ENCODE assay signal across 18 mouse cellular contexts in genomic region chr5:73119524-73119923, GRCm38 (mm10).
"Had no signal": no experiment of that assay in that cellular context is flagged by ENCODE, and none has a peak within 500 bp of the region (broad histone marks: within the 10 kb centered on the region; RNA-seq: fewer than 3 reads in every experiment).

No protein-coding gene starts in this region.

- H3K9ac ChIP-seq: limb, embryonic 15.5 days; liver, embryonic 14.5 days; liver, postnatal 0 days; lung, embryonic 14.5 days; midbrain, embryonic 12.5 days; midbrain, embryonic 15.5 days; neural tube, embryonic 12.5 days; neural tube, embryonic 15.5 days; stomach, embryonic 15.5 days had no signal

- H3K9me3 ChIP-seq: limb, embryonic 15.5 days; midbrain, embryonic 12.5 days; midbrain, embryonic 15.5 days; neural tube, embryonic 12.5 days; neural tube, embryonic 15.5 days; stomach, embryonic 15.5 days had no signal

- H3K4me2 ChIP-seq: limb, embryonic 15.5 days; liver, embryonic 11.5 days; lung, embryonic 14.5 days; midbrain, embryonic 12.5 days; midbrain, embryonic 15.5 days; neural tube, embryonic 12.5 days; neural tube, embryonic 15.5 days; stomach, embryonic 15.5 days had no signal

- H3K27me3 ChIP-seq: limb, embryonic 15.5 days; midbrain, embryonic 12.5 days; midbrain, embryonic 15.5 days; neural tube, embryonic 12.5 days; neural tube, embryonic 15.5 days; stomach, embryonic 15.5 days had no signal

- H3K4me3 ChIP-seq: limb, embryonic 15.5 days; midbrain, embryonic 12.5 days; midbrain, embryonic 15.5 days; neural tube, embryonic 12.5 days; neural tube, embryonic 15.5 days; stomach, embryonic 15.5 days had no signal

- H3K4me1 ChIP-seq: limb, embryonic 15.5 days; midbrain, embryonic 12.5 days; midbrain, embryonic 15.5 days; neural tube, embryonic 12.5 days had no signal

- DNase-seq: liver, postnatal 0 days; lung, embryonic 14.5 days; retina, postnatal 1 day; right cerebral cortex, postnatal 25 days; spleen, adult 18-20 months; thymus, adult 18-20 months; thymus, postnatal 36 days had no signal

- H3K27ac ChIP-seq: kidney, postnatal 0 days; limb, embryonic 15.5 days; liver, embryonic 14.5 days; macrophage; midbrain, embryonic 12.5 days; midbrain, embryonic 15.5 days; neural tube, embryonic 12.5 days; neural tube, embryonic 15.5 days; stomach, embryonic 15.5 days had no signal

- ATAC-seq: liver, postnatal 0 days; lung, postnatal 0 days; midbrain, embryonic 15.5 days had no signal
